In the genomic region with DNA sequence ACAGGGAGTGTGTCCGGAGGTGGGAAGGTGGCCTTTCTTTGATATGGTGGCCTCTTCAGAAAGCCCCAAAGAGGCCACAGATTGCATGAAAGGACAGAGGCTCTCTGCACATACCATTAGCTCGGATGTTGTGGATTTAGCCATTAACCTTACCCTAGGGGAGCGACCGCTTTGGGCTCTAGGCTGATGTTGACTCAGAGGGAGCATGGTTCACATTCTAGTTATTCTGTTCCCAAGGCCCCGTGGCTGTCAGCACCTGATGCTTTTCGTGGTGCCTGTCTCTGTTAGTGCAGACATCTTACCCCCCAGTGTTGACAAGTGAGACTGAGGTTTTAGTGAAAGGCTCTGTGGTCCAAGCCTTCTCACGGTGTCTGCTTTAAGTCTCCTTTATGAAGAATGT, we compare ENCODE assay signal across 17 mouse cellular contexts.
DNase-seq lines count a peak whose midpoint lies in the region; ATAC-seq and TF ChIP-seq lines count a peak whose summit lies in the region.
"Had no signal": no experiment of that assay in that cellular context is flagged by ENCODE, and none has a peak within 500 bp of the region (broad histone marks: within the 10 kb centered on the region; RNA-seq: fewer than 3 reads in every experiment).

No protein-coding gene starts in this region.

- no peak for TF ChIP-seq EP300 in liver, postnatal 0 days (IDR thresholded peaks at IDR 0.05; ENCODE audit: low read depth)
- no peak for TF ChIP-seq EP300 in liver, embryonic 14.5 days (IDR thresholded peaks at IDR 0.05; ENCODE audit: low read depth)

- no peak overlapping the region for H3K4me3 ChIP-seq in heart, embryonic 14.5 days (ENCODE audit: control insufficient read depth in 1 of 2, insufficient read depth in 1 of 2, low read depth in 1 of 2, low read length in 2 of 2)
- no peak overlapping the region for H3K4me3 ChIP-seq in liver, postnatal 0 days (ENCODE audit: low read depth, low read length)
- H3K4me3 ChIP-seq in liver, embryonic 14.5 days (ENCODE audit: insufficient read depth in 1 of 2, low read depth in 2 of 2, low read length in 2 of 2): no peak overlapping the region
- no peak overlapping the region for H3K4me3 ChIP-seq in intestine, postnatal 0 days (ENCODE audit: low read depth, low read length)
- H3K4me3 ChIP-seq: erythroblast, embryonic 14.5 days; limb, embryonic 13.5 days; megakaryocyte, embryonic 14.5 days had no signal

- no peaks in the 10 kb centered on the region for H3K36me3 ChIP-seq in heart, embryonic 14.5 days (ENCODE audit: control insufficient read depth, insufficient read depth, low read length)
- no peaks in the 10 kb centered on the region for H3K36me3 ChIP-seq in liver, postnatal 0 days (replicated peaks; ENCODE audit: insufficient read depth, low read length)
- no peaks in the 10 kb centered on the region for H3K36me3 ChIP-seq in liver, embryonic 14.5 days (replicated peaks; ENCODE audit: control insufficient read depth, insufficient read depth, low read depth)
- H3K36me3 ChIP-seq in intestine, postnatal 0 days (ENCODE audit: control insufficient read depth, insufficient read depth): no peaks in the 10 kb centered on the region
- H3K36me3 ChIP-seq: limb, embryonic 13.5 days had no signal

- H3K4me1 ChIP-seq in heart, embryonic 14.5 days (ENCODE audit: control insufficient read depth in 2 of 2, insufficient read depth in 2 of 2, low read length in 2 of 2): peaks cover 30 to 70% of the 10 kb centered on the region in 2 experiments
- peaks cover 17% of the 10 kb centered on the region for H3K4me1 ChIP-seq in liver, postnatal 0 days (ENCODE audit: insufficient read depth)
- peaks cover 0 to 12% of the 10 kb centered on the region in 2 experiments; a peak in 2 of 4 replicates for H3K4me1 ChIP-seq in liver, embryonic 14.5 days (replicated peaks; ENCODE audit: control insufficient read depth in 2 of 2, insufficient read depth in 2 of 2, low read length in 1 of 2)
- 0 out of 2 replicates have a peak, but pooled peaks cover 3% of the 10 kb centered on the region for H3K4me1 ChIP-seq in intestine, postnatal 0 days (replicated peaks; ENCODE audit: control insufficient read depth, insufficient read depth, low read length)
- H3K4me1 ChIP-seq: megakaryocyte, embryonic 14.5 days had no signal

- no peaks in the 10 kb centered on the region for H3K27me3 ChIP-seq in heart, embryonic 14.5 days (ENCODE audit: control insufficient read depth, insufficient read depth, low read length)
- no peaks in the 10 kb centered on the region for H3K27me3 ChIP-seq in liver, postnatal 0 days (ENCODE audit: insufficient read depth, low read length)
- H3K27me3 ChIP-seq in liver, embryonic 14.5 days (ENCODE audit: control insufficient read depth, insufficient read depth, low read length): no peaks in the 10 kb centered on the region
- H3K27me3 ChIP-seq in intestine, postnatal 0 days (replicated peaks; ENCODE audit: control insufficient read depth, insufficient read depth, low read length): no peaks in the 10 kb centered on the region
- H3K27me3 ChIP-seq: limb, embryonic 13.5 days had no signal

- H3K9ac ChIP-seq in heart, embryonic 14.5 days (ENCODE audit: low read length): no peak overlapping the region
- H3K9ac ChIP-seq in liver, postnatal 0 days (replicated peaks): no peak overlapping the region
- H3K9ac ChIP-seq in liver, embryonic 14.5 days (replicated peaks): no peak overlapping the region
- no peak overlapping the region for H3K9ac ChIP-seq in intestine, postnatal 0 days (ENCODE audit: low read depth, low read length)
- H3K9ac ChIP-seq: limb, embryonic 13.5 days had no signal

- H3K27ac ChIP-seq in heart, embryonic 14.5 days (replicated peaks in 1 of 2; ENCODE audit: control insufficient read depth in 1 of 2, insufficient read depth in 1 of 2, low read depth in 2 of 2, low read length in 2 of 2): peak overlapping the region in 1 of 2 experiments; percentile 23; a peak in 1 of 4 replicates
- no peak overlapping the region for H3K27ac ChIP-seq in liver, postnatal 0 days (ENCODE audit: low read depth)
- no peak overlapping the region for H3K27ac ChIP-seq in liver, embryonic 14.5 days
- no peak overlapping the region for H3K27ac ChIP-seq in intestine, postnatal 0 days (ENCODE audit: low read depth, low read length)
- H3K27ac ChIP-seq: limb, embryonic 13.5 days had no signal

- intact Hi-C loops in heart, postnatal 36 days (cut with DNase I): no loop called here

- ATAC-seq in heart, embryonic 14.5 days (ENCODE audit: insufficient number of reproducible peaks, insufficient read depth, low FRiP score, low read depth): 0 out of 2 replicates have a peak, but pooled peaks have one; percentile 6
- ATAC-seq in liver, postnatal 0 days: no peak
- ATAC-seq in liver, embryonic 14.5 days (ENCODE audit: insufficient read depth): 0 out of 2 replicates have a peak, but pooled peaks have one; percentile 39
- ATAC-seq in intestine, postnatal 0 days: no peak
- ATAC-seq: forebrain, embryonic 14.5 days; lung, postnatal 0 days had no signal

- no peak for DNase-seq in heart, postnatal 36 days
- DNase-seq in liver: peak; percentile 23
- DNase-seq in liver, postnatal 0 days: no peak
- DNase-seq in embryo, embryonic 11 days: peak; percentile 31
- DNase-seq in liver, embryonic 14.5 days (ENCODE audit: low read depth in 3 of 3, low spot score in 3 of 3): peak in 1 of 3 experiments; percentile 6
- DNase-seq: adrenal gland, postnatal 36 days; cerebellum, adult 2 months; gastrocnemius, postnatal 25 days; heart, postnatal 4 days; kidney, adult 9 months had no signal

- no peaks in the 10 kb centered on the region for H3K9me3 ChIP-seq in heart, embryonic 14.5 days (ENCODE audit: control insufficient read depth, low read length)
- H3K9me3 ChIP-seq in liver, postnatal 0 days (ENCODE audit: low read length): no peaks in the 10 kb centered on the region
- no peaks in the 10 kb centered on the region for H3K9me3 ChIP-seq in liver, embryonic 14.5 days (ENCODE audit: control insufficient read depth, low read length)
- H3K9me3 ChIP-seq in intestine, postnatal 0 days (ENCODE audit: control insufficient read depth): no peaks in the 10 kb centered on the region
- H3K9me3 ChIP-seq: limb, embryonic 13.5 days; megakaryocyte, embryonic 14.5 days had no signal

- no peak for TF ChIP-seq CTCF in liver, postnatal 0 days (IDR thresholded peaks at IDR 0.05; ENCODE audit: low read depth)
- TF ChIP-seq CTCF in liver, embryonic 14.5 days (IDR thresholded peaks at IDR 0.05; ENCODE audit: low read depth): no peak
- no peak for TF ChIP-seq CTCF in intestine, postnatal 0 days (IDR thresholded peaks at IDR 0.05; ENCODE audit: low read depth)

- peak overlapping the region; percentile 41; the same call in 1 of the 2 replicates for H3K4me2 ChIP-seq in heart, embryonic 14.5 days (ENCODE audit: low read length)
- H3K4me2 ChIP-seq in liver, postnatal 0 days (ENCODE audit: low read depth, low read length): no peak overlapping the region
- no peak overlapping the region; the same call in 1 of the 2 replicates for H3K4me2 ChIP-seq in liver, embryonic 14.5 days (ENCODE audit: low read depth)
- no peak overlapping the region for H3K4me2 ChIP-seq in intestine, postnatal 0 days (replicated peaks; ENCODE audit: low read depth)
- H3K4me2 ChIP-seq: limb, embryonic 13.5 days had no signal

- WGBS in heart, embryonic 14.5 days: 20% methylated on average over 7 of the region's 7 CpGs
- 55% methylated on average over 7 of the region's 7 CpGs for WGBS in liver, postnatal 0 days (ENCODE audit: insufficient replicate concordance)
- 56% methylated on average over 7 of the region's 7 CpGs for WGBS in liver, embryonic 14.5 days (ENCODE audit: insufficient replicate concordance)
- WGBS in intestine, postnatal 0 days: 52% methylated on average over 7 of the region's 7 CpGs

Comparison
In these comparisons a context has a peak if more than half of its experiments do, and no peak if none do; other contexts are left out.
1. ATAC-seq: peak in heart, embryonic 14.5 days (single experiment) and liver, embryonic 14.5 days (single experiment); none in liver, postnatal 0 days (single experiment) and intestine, postnatal 0 days (single experiment).
2. DNase-seq: peak in liver (single experiment) and embryo, embryonic 11 days (single experiment); none in heart, postnatal 36 days (0 of 2) and liver, postnatal 0 days (single experiment).